Mouse (Mus musculus): ENCODE measurements at regions not wholly inside any gene's neighbourhood (a gene's known extent, or its start where the extent isn't known, plus 50 kb on each side); places are given as distances from the start of the nearest gene placed in this dataset.
"Not testable (repeated sequence)": the region's sequence is repeated elsewhere in the genome, so short reads cannot be mapped to it uniquely, and the experiment has no call there.

- DNase-seq (ENCODE audit: low spot score in 2 of 2), result no peak
These were observed 584.8 kb upstream of the Pfkp start for GRCm38 (mm10) chr13:7233399-7233798.

GRCm38 (mm10) chr13:7206626-7207211, 558.1 kb upstream of the Pfkp start:
- peak; percentile 5 to 15 for DNase-seq (ENCODE audit: low spot score in 2 of 2)

DNA sequence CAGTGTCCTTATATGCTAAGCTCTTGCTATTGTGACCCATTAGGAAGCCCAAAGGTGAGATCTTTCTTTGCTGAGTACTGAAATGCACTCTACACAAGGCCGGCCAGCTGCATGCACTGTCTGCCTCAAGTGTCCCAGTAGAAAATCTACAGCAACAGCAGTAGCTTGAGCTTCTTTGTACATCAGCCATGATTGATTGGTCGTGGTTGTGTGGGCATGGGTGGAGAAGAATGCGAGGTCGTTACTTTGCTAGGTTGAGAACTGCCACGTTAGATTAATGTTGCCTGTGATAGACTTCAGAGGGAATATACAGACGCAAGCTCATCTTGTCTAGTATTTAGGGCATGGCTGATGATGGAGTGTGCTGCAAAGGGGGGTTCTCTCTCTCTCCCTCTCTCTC, 547.4 kb upstream of the Pfkp start:
- no peak for DNase-seq (ENCODE audit: low spot score in 2 of 2)

GRCm38 (mm10) chr13:7182216-7182751, 533.7 kb upstream of the Pfkp start:
- no peak for DNase-seq (ENCODE audit: low spot score in 2 of 2)

DNA sequence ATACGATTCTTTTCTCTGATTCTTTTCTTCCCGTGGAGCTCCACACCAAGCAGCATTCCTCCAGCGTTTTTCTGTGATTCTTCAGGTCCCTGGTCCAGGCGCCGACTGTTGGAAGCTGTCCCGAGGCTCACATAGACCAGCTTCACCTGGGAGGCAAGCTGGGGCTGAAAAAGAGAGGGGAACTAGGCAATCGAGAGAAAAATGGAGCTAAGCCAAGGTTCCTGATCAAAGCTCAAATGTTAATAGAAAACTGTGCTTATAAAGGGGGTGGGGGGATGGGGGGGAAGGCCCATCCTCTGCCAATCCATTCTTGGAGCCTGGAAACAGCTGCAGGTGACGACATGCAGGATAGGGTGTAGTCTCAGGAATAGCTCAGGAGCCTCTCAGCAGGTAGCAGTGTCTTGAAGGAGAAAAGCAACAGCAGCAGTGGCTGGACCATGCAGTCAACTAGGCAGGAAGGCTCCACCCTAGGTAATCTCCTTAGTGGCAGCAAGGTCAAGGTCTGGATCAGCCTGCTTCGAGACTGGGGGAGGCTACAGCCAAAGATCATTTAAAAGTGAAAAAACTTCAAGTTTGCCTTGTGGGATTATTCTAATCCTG, 527.1 kb upstream of the Pfkp start:
- no peak for DNase-seq (ENCODE audit: low spot score in 2 of 2)

DNA sequence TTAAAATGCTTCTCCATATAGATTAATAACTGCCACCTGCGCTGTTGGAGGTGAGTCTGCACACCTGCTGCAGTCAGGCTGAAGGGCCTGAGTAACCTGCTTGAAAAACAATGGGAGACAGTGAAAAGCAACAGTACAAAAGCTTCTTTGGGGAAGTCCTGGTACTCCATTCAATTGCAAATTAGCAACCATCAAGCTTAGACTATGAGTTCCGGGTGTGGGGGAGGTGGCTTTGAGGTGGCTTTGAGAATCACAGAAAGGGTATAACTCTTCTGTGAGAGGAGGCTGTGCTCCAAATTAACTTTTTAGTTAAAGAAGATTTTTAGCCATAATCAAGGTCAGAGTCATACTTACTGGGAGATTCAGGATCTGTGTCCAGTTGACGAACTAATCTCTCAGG, 521.5 kb upstream of the Pfkp start:
- not testable (repeated sequence) for DNase-seq (ENCODE audit: low spot score in 2 of 2)

DNA sequence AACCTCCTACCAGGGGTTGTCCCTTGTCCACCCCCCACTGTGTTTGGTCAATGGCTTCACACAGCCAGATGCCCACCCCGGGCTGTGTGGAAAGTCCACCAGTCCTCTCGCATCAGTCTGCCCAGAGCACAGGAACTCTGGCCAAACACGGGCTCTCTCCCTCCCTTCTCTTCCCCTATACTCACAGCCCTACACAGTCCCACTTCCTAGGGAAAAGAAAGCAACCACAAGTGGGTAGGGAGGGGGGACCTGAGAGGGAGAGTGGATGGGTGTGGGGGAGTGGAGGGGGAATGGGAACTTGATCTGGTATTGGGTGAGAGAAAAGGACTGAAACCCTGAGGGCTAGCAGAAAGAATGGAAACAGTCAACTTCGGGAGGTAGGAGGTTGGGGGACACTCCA, 497.8 kb upstream of the Pfkp start:
- no peak for DNase-seq (ENCODE audit: low spot score in 2 of 2)

GRCm38 (mm10) chr13:7110572-7110971, 462.0 kb upstream of the Pfkp start:
- no peak for DNase-seq (ENCODE audit: low spot score in 2 of 2)

- DNase-seq (ENCODE audit: low spot score in 2 of 2), result no peak
These were observed 454.7 kb upstream of the Pfkp start for GRCm38 (mm10) chr13:7103289-7103688.

- no peak for DNase-seq (ENCODE audit: low spot score in 2 of 2)
These were observed 444.6 kb upstream of the Pfkp start for GRCm38 (mm10) chr13:7093072-7093649.

- DNase-seq (ENCODE audit: low spot score in 2 of 2), result no peak
These were observed 442.3 kb upstream of the Pfkp start for GRCm38 (mm10) chr13:7090916-7091315.

DNA sequence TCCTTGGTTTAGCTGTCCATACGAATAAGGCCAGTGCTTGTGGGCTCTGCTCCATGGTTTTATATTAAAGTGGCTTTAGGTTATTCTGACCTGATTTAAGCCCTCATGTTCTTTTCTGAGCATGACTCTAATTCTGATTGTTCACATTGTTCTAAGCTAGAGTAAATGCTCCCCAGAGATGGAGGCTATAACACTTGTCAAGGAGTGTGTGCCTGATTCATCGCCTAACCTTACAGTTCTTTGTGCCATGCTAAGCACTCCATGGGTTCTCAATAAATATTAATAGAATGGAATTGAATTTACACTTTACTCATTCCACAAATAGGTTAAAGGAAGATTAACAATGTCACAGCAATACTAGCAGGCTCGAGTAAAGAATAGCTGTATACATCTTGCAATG, 417.6 kb upstream of the Pfkp start:
- no peak for DNase-seq (ENCODE audit: low spot score in 2 of 2)

- DNase-seq (ENCODE audit: low spot score in 2 of 2), result no peak
These were observed 415.1 kb upstream of the Pfkp start for GRCm38 (mm10) chr13:7063717-7064116.

DNA sequence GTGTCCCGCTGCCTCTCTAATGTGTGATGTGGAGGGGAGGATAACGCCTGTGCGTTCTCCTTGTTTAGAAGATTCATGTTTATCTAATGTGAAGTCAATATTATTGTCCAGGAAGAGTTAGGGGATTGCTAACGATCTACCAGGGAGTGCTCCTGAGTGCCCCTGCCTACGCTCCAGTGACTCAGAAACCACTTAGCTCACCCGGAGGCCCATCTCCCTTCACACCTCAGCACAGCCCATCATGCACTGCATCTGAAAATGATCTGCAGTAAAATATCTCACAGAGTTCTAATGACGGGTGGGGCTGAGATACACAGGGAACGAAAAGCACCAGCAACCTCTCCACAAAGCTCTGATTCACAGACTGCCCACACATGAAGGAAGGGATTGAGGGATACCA, 409.0 kb upstream of the Pfkp start:
- no peak for DNase-seq (ENCODE audit: low spot score in 2 of 2)

Small RNAs in the stretch of these regions (microRNA-seq; reads per million reads assigned to microRNA genes)
- 0 reads per million in 2 experiments for gene Gm22689

Measured in layer of hippocampus, postnatal 10 days (tissue).